In genomic region chr14:35032283-35032682, GRCm38 (mm10) we compare ENCODE assay signal across 21 mouse cellular contexts.
"Had no signal": no experiment of that assay in that cellular context is flagged by ENCODE, and none has a peak within 500 bp of the region (broad histone marks: within the 10 kb centered on the region; RNA-seq: fewer than 3 reads in every experiment).

No protein-coding gene starts in this region.

- H3K4me2 ChIP-seq: limb, embryonic 12.5 days; limb, embryonic 15.5 days; liver, embryonic 11.5 days had no signal

- H3K36me3 ChIP-seq: limb, embryonic 12.5 days; limb, embryonic 15.5 days; midbrain, embryonic 10.5 days had no signal

- H3K27ac ChIP-seq: kidney, postnatal 0 days; layer of hippocampus, adult 2 months; limb, embryonic 12.5 days; limb, embryonic 15.5 days; liver, embryonic 14.5 days; midbrain, embryonic 10.5 days had no signal

- H3K9me3 ChIP-seq: limb, embryonic 12.5 days; limb, embryonic 15.5 days; midbrain, embryonic 10.5 days had no signal

- H3K4me3 ChIP-seq: layer of hippocampus, adult 2 months; limb, embryonic 12.5 days; limb, embryonic 15.5 days; megakaryocyte, embryonic 14.5 days; midbrain, embryonic 10.5 days had no signal

- H3K27me3 ChIP-seq: limb, embryonic 12.5 days; limb, embryonic 15.5 days; megakaryocyte, embryonic 14.5 days had no signal

- H3K4me1 ChIP-seq: limb, embryonic 12.5 days; limb, embryonic 15.5 days; megakaryocyte, embryonic 14.5 days; midbrain, embryonic 10.5 days had no signal

- ATAC-seq: hindbrain, embryonic 16.5 days; intestine, postnatal 0 days; liver, postnatal 0 days had no signal

- H3K9ac ChIP-seq: limb, embryonic 12.5 days; limb, embryonic 15.5 days; liver, embryonic 14.5 days; liver, postnatal 0 days had no signal

- DNase-seq: kidney, adult 2 months; kidney, postnatal 25 days; layer of hippocampus, adult 9-11 months; left cerebral cortex, postnatal 4 days; liver, postnatal 0 days; midbrain, embryonic 14.5 days; right cerebral cortex, postnatal 14 days; right cerebral cortex, postnatal 4 days; thymus, adult 2 months; thymus, postnatal 14 days; thymus, postnatal 4 days had no signal
